9 mouse cellular contexts compared by ENCODE assay signal in the genomic region with DNA sequence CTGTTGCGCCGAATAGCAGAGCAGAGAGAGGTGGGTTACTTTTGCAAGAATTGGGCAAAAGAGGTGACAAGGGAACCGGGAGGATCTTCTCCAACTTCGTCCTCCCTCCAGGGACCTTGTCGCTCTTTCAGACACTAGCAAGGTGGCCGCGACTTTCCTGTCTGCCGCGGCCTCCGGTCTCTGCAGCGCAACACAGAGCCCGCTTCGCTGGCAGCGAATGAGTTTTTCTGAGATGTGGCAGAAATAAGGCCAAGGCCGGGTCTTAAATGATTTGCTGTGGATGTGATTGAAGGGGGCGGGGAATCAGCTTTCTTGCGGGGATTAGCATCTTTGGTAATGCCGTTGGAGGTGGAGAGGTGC. TPM values are rescaled to one million over a fixed set of nuclear protein-coding genes. Genes with fewer than 3 reads are reported as not detected.
A peak's percentile ranks its signal among the peaks of the same experiment; 100 is the strongest.
DNase-seq lines count a peak whose midpoint lies in the region; ATAC-seq and TF ChIP-seq lines count a peak whose summit lies in the region.
"Had no signal": no experiment of that assay in that cellular context is flagged by ENCODE, and none has a peak within 500 bp of the region (broad histone marks: within the 10 kb centered on the region; RNA-seq: fewer than 3 reads in every experiment).

No protein-coding gene starts in this region.

- DNase-seq in lung, postnatal 25 days (ENCODE audit: low spot score), result no peak
- peak; percentile 54 for DNase-seq in adrenal gland, postnatal 10 days
- peak; percentile 44 for DNase-seq in forebrain, embryonic 10.5 days (ENCODE audit: extremely low spot score, low spot score)
- DNase-seq in yolk sac, embryonic 10.5 days (ENCODE audit: low spot score), result no peak

- no peak for TF ChIP-seq POLR2A in myocyte (IDR thresholded peaks at IDR 0.05; ENCODE audit: insufficient read length, low read depth)

- peaks cover 4% of the 10 kb centered on the region for H3K79me2 ChIP-seq in myocyte (ENCODE audit: control insufficient read depth, insufficient read depth)

- peaks cover 2% of the 10 kb centered on the region; the same call in 1 of the 2 replicates for H3K36me3 ChIP-seq in lung, embryonic 16.5 days (ENCODE audit: control insufficient read depth, insufficient read depth, low read length)
- H3K36me3 ChIP-seq in forebrain, embryonic 10.5 days (replicated peaks), result peaks cover 13% of the 10 kb centered on the region
- H3K36me3 ChIP-seq in kidney, embryonic 16.5 days (ENCODE audit: insufficient read depth, low read length), result no peaks in the 10 kb centered on the region
- no peaks in the 10 kb centered on the region for H3K36me3 ChIP-seq in myocyte (ENCODE audit: control insufficient read depth, insufficient read depth)

- peak overlapping the region; percentile 92 for H3K9ac ChIP-seq in lung, embryonic 16.5 days (ENCODE audit: low read length)
- H3K9ac ChIP-seq in kidney, embryonic 16.5 days (replicated peaks; ENCODE audit: low read length), result peak overlapping the region; percentile 89

- peaks cover 19% of the 10 kb centered on the region for H3K4me1 ChIP-seq in lung, embryonic 16.5 days (replicated peaks; ENCODE audit: control insufficient read depth, insufficient read depth, low read length)
- H3K4me1 ChIP-seq in forebrain, embryonic 10.5 days, result peaks cover 33% of the 10 kb centered on the region
- peaks cover 22% of the 10 kb centered on the region for H3K4me1 ChIP-seq in kidney, embryonic 16.5 days (ENCODE audit: insufficient read depth, low read length)

- no peaks in the 10 kb centered on the region for H3K27me3 ChIP-seq in lung, embryonic 16.5 days (ENCODE audit: control insufficient read depth, insufficient read depth, low read depth, low read length)
- H3K27me3 ChIP-seq in forebrain, embryonic 10.5 days (ENCODE audit: poor library complexity, severe bottlenecking), result no peaks in the 10 kb centered on the region
- no peaks in the 10 kb centered on the region for H3K27me3 ChIP-seq in kidney, embryonic 16.5 days (ENCODE audit: insufficient read depth, low read length)
- no peaks in the 10 kb centered on the region for H3K27me3 ChIP-seq in myocyte (ENCODE audit: control insufficient read depth, insufficient read depth, insufficient read length)

- no peak for ATAC-seq in lung, embryonic 16.5 days (ENCODE audit: low read depth)
- no peak for ATAC-seq in kidney, embryonic 16.5 days (ENCODE audit: low FRiP score, low TSS enrichment)
- ATAC-seq in erythroid progenitor cell, adult 5-6 weeks (replicated peaks; ENCODE audit: low FRiP score, poor library complexity, severe bottlenecking), result no peak

- no peaks in the 10 kb centered on the region for H3K9me3 ChIP-seq in lung, embryonic 16.5 days (ENCODE audit: control insufficient read depth, low read length)
- no peaks in the 10 kb centered on the region for H3K9me3 ChIP-seq in forebrain, embryonic 10.5 days
- H3K9me3 ChIP-seq in kidney, embryonic 16.5 days (ENCODE audit: low read length), result no peaks in the 10 kb centered on the region

- H3K4me3 ChIP-seq in lung, embryonic 16.5 days (ENCODE audit: low read length), result peak overlapping the region; percentile 90
- peak overlapping the region; percentile 95 for H3K4me3 ChIP-seq in forebrain, embryonic 10.5 days
- peak overlapping the region; percentile 86 for H3K4me3 ChIP-seq in kidney, embryonic 16.5 days (ENCODE audit: low read length)
- peak overlapping the region; percentile 71 for H3K4me3 ChIP-seq in myocyte

- H3K4me2 ChIP-seq in lung, embryonic 16.5 days (ENCODE audit: low read depth, low read length), result peak overlapping the region; percentile 99
- H3K4me2 ChIP-seq in kidney, embryonic 16.5 days (replicated peaks; ENCODE audit: low read depth, low read length), result peak overlapping the region; percentile 96
- H3K4me2 ChIP-seq in myocyte (ENCODE audit: low read depth), result peak overlapping the region; percentile 69

- H3K27ac ChIP-seq in lung, embryonic 16.5 days (ENCODE audit: low read length), result peak overlapping the region; percentile 29
- H3K27ac ChIP-seq in forebrain, embryonic 10.5 days, result peak overlapping the region; percentile 91
- 0 out of 2 replicates have a peak overlapping the region, but pooled peaks have one; percentile 25 for H3K27ac ChIP-seq in kidney, embryonic 16.5 days (ENCODE audit: low read length)

- under 1% methylated on average over 18 of the region's 18 CpGs for WGBS in lung, embryonic 16.5 days
- WGBS in forebrain, embryonic 10.5 days, result under 1% methylated on average over 18 of the region's 18 CpGs
- WGBS in kidney, embryonic 16.5 days, result under 1% methylated on average over 18 of the region's 18 CpGs

- H3ac ChIP-seq in myocyte (ENCODE audit: control insufficient read depth, insufficient read length), result peak overlapping the region; percentile 93

TF ChIP-seq in myocyte, 11 proteins besides CTCF, POLR2A, EP300 and RAD21:
- TF ChIP-seq MYOD1 (IDR thresholded peaks at IDR 0.05; ENCODE audit: control insufficient read depth in 1 of 3, insufficient read length in 2 of 3, low read depth in 2 of 3), result no peak
- no peak for TF ChIP-seq MYOG (IDR thresholded peaks at IDR 0.05; ENCODE audit: control insufficient read depth in 1 of 3, insufficient read depth in 1 of 3, insufficient read length in 2 of 3, low read depth in 2 of 3)
- no peak for TF ChIP-seq POLR2AphosphoS2 (IDR thresholded peaks at IDR 0.05; ENCODE audit: insufficient read length, low read depth)
- TF ChIP-seq CEBPB (IDR thresholded peaks at IDR 0.05; ENCODE audit: insufficient read depth, poor library complexity, severe bottlenecking), result no peak
- TF ChIP-seq E2F4 (IDR thresholded peaks at IDR 0.05; ENCODE audit: insufficient read depth), result no peak
- no peak for TF ChIP-seq MAX (IDR thresholded peaks at IDR 0.05; ENCODE audit: low read depth)
- no peak for TF ChIP-seq TCF3 (IDR thresholded peaks at IDR 0.05; ENCODE audit: insufficient read length, low read depth)
- TF ChIP-seq TCF12 (IDR thresholded peaks at IDR 0.05; ENCODE audit: insufficient read depth, poor library complexity, severe bottlenecking), result no peak
- no peak for TF ChIP-seq SRF (IDR thresholded peaks at IDR 0.05; ENCODE audit: control insufficient read depth, insufficient read length, low read depth)
- no peak for TF ChIP-seq USF1 (IDR thresholded peaks at IDR 0.05; ENCODE audit: low read depth)
- TF ChIP-seq REST (IDR thresholded peaks at IDR 0.05; ENCODE audit: insufficient read depth, insufficient read length), result no peak
TF ChIP-seq in myocyte: peak in this region for 0.

RNA-seq across cellular contexts. Expression of a gene that starts 1.1 kb away (rescaled TPM):
- polyA plus RNA-seq in lung, embryonic 16.5 days (2015; fragmentation: Nextera tagmentation; extraction: Ambion mirVana), result 4.8 and 6.1 TPM in 2 replicates
- total RNA-seq in adrenal gland, postnatal 10 days (2021), result 10 to 100 TPM; 36.4 to 36.6 TPM
- polyA plus RNA-seq in forebrain, embryonic 10.5 days (2016; fragmentation: Nextera tagmentation; extraction: Ambion mirVana), result 6.4 and 7.7 TPM in 2 replicates
- 6.1 and 7.1 TPM in 2 replicates for polyA plus RNA-seq in kidney, embryonic 16.5 days (2015; fragmentation: Nextera tagmentation; extraction: Ambion mirVana)
- 25.7 TPM for polyA plus RNA-seq in myocyte (2012; fragmentation: generic; extraction: Trizol)
- total RNA-seq in erythroid progenitor cell, adult 5-6 weeks (2015; ENCODE audit: low replicate concordance), result 1.8 and 11.7 TPM in 2 replicates
- total RNA-seq in erythroid progenitor cell, adult 5-6 weeks (2017; ENCODE audit: low replicate concordance), result 1.3 and 5.9 TPM in 2 replicates

RNA-seq across cellular contexts. Expression of a gene that starts 30.1 kb away (rescaled TPM):
- 0.16 and 0.23 TPM in 2 replicates for polyA plus RNA-seq in lung, embryonic 16.5 days (2015; fragmentation: Nextera tagmentation; extraction: Ambion mirVana)
- 10 to 100 TPM; 10.2 to 17.2 TPM for total RNA-seq in adrenal gland, postnatal 10 days (2021)
- polyA plus RNA-seq in forebrain, embryonic 10.5 days (2016; fragmentation: Nextera tagmentation; extraction: Ambion mirVana), result 0.14 TPM in 1 of 2 replicates, not detected in the other
- polyA plus RNA-seq in kidney, embryonic 16.5 days (2015; fragmentation: Nextera tagmentation; extraction: Ambion mirVana), result 0.97 and 1.8 TPM in 2 replicates
- not detected for polyA plus RNA-seq in myocyte (2012; fragmentation: generic; extraction: Trizol)
- total RNA-seq in erythroid progenitor cell, adult 5-6 weeks (2015; ENCODE audit: low replicate concordance), result not detected in 2 replicates
- total RNA-seq in erythroid progenitor cell, adult 5-6 weeks (2017; ENCODE audit: low replicate concordance), result not detected in 2 replicates
- polyA plus RNA-seq: gonadal fat pad, adult 2 months had no signal

Comparison
In these comparisons a context has a peak if more than half of its experiments do, and no peak if none do; other contexts are left out.
1. H3K27ac ChIP-seq: peak in every context shown above with its lines; median percentile 91 in forebrain, embryonic 10.5 days; 29 in lung, embryonic 16.5 days; 25 in kidney, embryonic 16.5 days.
2. DNase-seq: peak in adrenal gland, postnatal 10 days (single experiment) and forebrain, embryonic 10.5 days (single experiment); none in lung, postnatal 25 days (single experiment) and yolk sac, embryonic 10.5 days (single experiment).
3. Peak in every context shown above with its lines, with median percentiles within 50 percentile points of each other: H3K4me2 ChIP-seq and H3K4me3 ChIP-seq.